Mouse (Mus musculus) liver, embryonic 12.5 days (tissue): ENCODE data around the gene Setmar. TPM values are rescaled to one million over a fixed set of nuclear protein-coding genes. Genes with fewer than 3 reads are reported as not detected.
"Not testable (repeated sequence)": the region's sequence is repeated elsewhere in the genome, so short reads cannot be mapped to it uniquely, and the experiment has no call there.

Experiments used
- ATAC-seq: fragments of 200-750 bp; cut with Nextera tagmentation; 2 replicates; pipeline ENCODE4 v1.8.0; 2017; ENCODE audit warnings: moderate number of reproducible peaks, mild to moderate bottlenecking, moderate library complexity
- H3K27ac ChIP-seq: fragments of 300-500 bp; sonication (generic); 2 replicates; pipeline ENCODE4 v1.5.1; 2016; ENCODE audit warnings: mild to moderate bottlenecking
- H3K27me3 ChIP-seq: fragments of 300-500 bp; sonication (generic); replicated peaks from 2 replicates; pipeline ENCODE4 v1.6.1; 2016; ENCODE audit warnings: mild to moderate bottlenecking, moderate library complexity
- H3K36me3 ChIP-seq: fragments of 300-500 bp; sonication (generic); 2 replicates; pipeline ENCODE4 v1.6.1; 2016; ENCODE audit warnings: mild to moderate bottlenecking, moderate library complexity
- H3K4me1 ChIP-seq: fragments of 300-500 bp; sonication (generic); 2 replicates; pipeline ENCODE4 v1.6.1; 2016
- H3K4me2 ChIP-seq: fragments of 300-500 bp; sonication (generic); 2 replicates; pipeline ENCODE4 v1.6.1; 2016; ENCODE audit warnings: mild to moderate bottlenecking, moderate library complexity
- H3K4me3 ChIP-seq: fragments of 300-500 bp; sonication (generic); 2 replicates; pipeline ENCODE4 v1.5.1; 2016; ENCODE audit warnings: mild to moderate bottlenecking, moderate library complexity
- H3K9ac ChIP-seq: fragments of 300-500 bp; sonication (generic); 2 replicates; pipeline ENCODE4 v1.6.1; 2016; ENCODE audit warnings: mild to moderate bottlenecking, moderate library complexity
- H3K9me3 ChIP-seq: fragments of 300-500 bp; sonication (generic); replicated peaks from 2 replicates; pipeline ENCODE4 v1.6.1; 2016; ENCODE audit warnings: mild to moderate bottlenecking, moderate library complexity
- WGBS: fragments of 180-500 bp; shearing (Covaris S2); methylation state at CpG from one replicate; pipeline ENCODE4 v1.1.7; 2016; ENCODE audit not compliant: insufficient replicate concordance; 5-methylcytosine and 5-hydroxymethylcytosine counted together
- polyA plus RNA-seq: library from polyadenylated mRNA; unstranded; fragments of >200 nt; fragmentation: Nextera tagmentation; extraction: Ambion mirVana; gene quantifications from 2 replicates; pipeline ENCODE4 v1.2.1, GENCODE M21; 2016

Gene Setmar
- 2.6 TPM in 2 replicates for polyA plus RNA-seq

GRCm38 (mm10) chr6:108064918-108065526 lies at the start of gene Setmar:
Gene Setmar (plus strand): TSS chr6:108065045.
- H3K36me3 ChIP-seq = no peaks in the 10 kb centered on the region
- H3K4me2 ChIP-seq = peak within 1 kb of the TSS; percentile 84
- under 1% methylated on average over 23 of the region's 24 CpGs for WGBS
- peaks cover 9% of the 10 kb centered on the region for H3K4me1 ChIP-seq
- H3K9me3 ChIP-seq = no peaks in the 10 kb centered on the region
- H3K27ac ChIP-seq = peak within 1 kb of the TSS; percentile 80
- H3K9ac ChIP-seq = peak within 1 kb of the TSS; percentile 65
- ATAC-seq = peak; percentile 96
- H3K27me3 ChIP-seq = no peaks in the 10 kb centered on the region
- peak within 1 kb of the TSS; percentile 66 for H3K4me3 ChIP-seq

GRCm38 (mm10) chr6:108021646-108022045 lies 43.2 kb upstream of the Setmar start:
- ATAC-seq = no peak
- WGBS = 73% methylated on average over 5 of the region's 5 CpGs

GRCm38 (mm10) chr6:108055041-108055440 lies 9.8 kb upstream of the Setmar start:
- H3K9ac ChIP-seq, ATAC-seq, H3K9me3 ChIP-seq, H3K36me3 ChIP-seq, H3K4me2 ChIP-seq, H3K4me1 ChIP-seq, H3K27ac ChIP-seq, H3K4me3 ChIP-seq, H3K27me3 ChIP-seq: not testable (repeated sequence)
- 0% methylated on average over 2 of the region's 2 CpGs for WGBS

More at GRCm38 (mm10) chr6:108021646-108022045, 43.2 kb upstream of the Setmar start:
- Histone ChIP-seq H3K4me1 (no peaks in the 10 kb centered on the region), H3K4me2 (no peak overlapping the region), H3K27ac (no peak overlapping the region), H3K9me3 (no peaks in the 10 kb centered on the region), H3K36me3 (no peaks in the 10 kb centered on the region), H3K9ac (no peak overlapping the region), H3K4me3 (no peak overlapping the region), H3K27me3 (no peaks in the 10 kb centered on the region)

- Histone ChIP-seq H3K27me3 (no peaks in the 10 kb centered on the region), H3K4me2 (no peak overlapping the region)
- whole genome bisulfite sequencing = 50% methylated on average over 3 of the region's 3 CpGs
These were observed 8.9 kb upstream of the Setmar start for GRCm38 (mm10) chr6:108055946-108056345.

GRCm38 (mm10) chr6:108057353-108057752 lies 7.5 kb upstream of the Setmar start:
- H3K4me3 ChIP-seq = no peak overlapping the region
- no peak overlapping the region for H3K27ac ChIP-seq
- H3K9ac ChIP-seq = no peak overlapping the region
- WGBS = 53% methylated on average over 4 of the region's 4 CpGs
- no peaks in the 10 kb centered on the region for H3K4me1 ChIP-seq
- H3K9me3 ChIP-seq = no peaks in the 10 kb centered on the region
- ATAC-seq = no peak
- H3K36me3 ChIP-seq = no peaks in the 10 kb centered on the region
- no peaks in the 10 kb centered on the region for H3K27me3 ChIP-seq
- H3K4me2 ChIP-seq = no peak overlapping the region

More at GRCm38 (mm10) chr6:108055946-108056345, 8.9 kb upstream of the Setmar start:
- Histone ChIP-seq H3K4me1 (no peaks in the 10 kb centered on the region), H3K4me3 (no peak overlapping the region), H3K36me3 (no peaks in the 10 kb centered on the region), H3K27ac (no peak overlapping the region), H3K9me3 (no peaks in the 10 kb centered on the region), H3K9ac (no peak overlapping the region)
- no peak for ATAC-seq

GRCm38 (mm10) chr6:108058066-108058465 lies 6.8 kb upstream of the Setmar start:
- H3K9me3 ChIP-seq = no peaks in the 10 kb centered on the region
- no peak for ATAC-seq
- H3K9ac ChIP-seq = no peak overlapping the region
- no peak overlapping the region for H3K4me3 ChIP-seq
- no peaks in the 10 kb centered on the region for H3K27me3 ChIP-seq
- H3K27ac ChIP-seq = no peak overlapping the region
- 73% methylated on average over 5 of the region's 5 CpGs for WGBS
- no peaks in the 10 kb centered on the region for H3K4me1 ChIP-seq
- H3K36me3 ChIP-seq = no peaks in the 10 kb centered on the region
- H3K4me2 ChIP-seq = no peak overlapping the region

- H3K4me2 ChIP-seq = no peak overlapping the region
- no peaks in the 10 kb centered on the region for H3K9me3 ChIP-seq
- H3K27me3 ChIP-seq = no peaks in the 10 kb centered on the region
- H3K4me3 ChIP-seq = no peak overlapping the region
- WGBS = 67% methylated on average over 3 of the region's 3 CpGs
- no peak overlapping the region for H3K27ac ChIP-seq
- H3K36me3 ChIP-seq = no peaks in the 10 kb centered on the region
- no peak for ATAC-seq
- no peak overlapping the region for H3K9ac ChIP-seq
- peaks cover 9% of the 10 kb centered on the region for H3K4me1 ChIP-seq
These were observed 3.7 kb upstream of the Setmar start for GRCm38 (mm10) chr6:108061121-108061520.

- peaks cover 9% of the 10 kb centered on the region for H3K4me1 ChIP-seq
- H3K4me2 ChIP-seq = peak overlapping the region; percentile 84
- no peaks in the 10 kb centered on the region for H3K9me3 ChIP-seq
- no peaks in the 10 kb centered on the region for H3K27me3 ChIP-seq
- H3K36me3 ChIP-seq = no peaks in the 10 kb centered on the region
- H3K27ac ChIP-seq = peak overlapping the region; percentile 71
- H3K9ac ChIP-seq = peak overlapping the region; percentile 63
- WGBS = 10% methylated on average over 6 of the region's 6 CpGs
- ATAC-seq = no peak; the same call in 1 of the 2 replicates
- H3K4me3 ChIP-seq = peak overlapping the region; percentile 66
These were observed 738 bp downstream of the Setmar start for GRCm38 (mm10) chr6:108065583-108065982.

GRCm38 (mm10) chr6:108070947-108071346 lies 6.1 kb downstream of the Setmar start:
- no peak for ATAC-seq
- Histone ChIP-seq H3K9me3 (no peaks in the 10 kb centered on the region), H3K9ac (no peak overlapping the region), H3K4me1 (peaks cover 2% of the 10 kb centered on the region), H3K4me3 (no peak overlapping the region), H3K4me2 (no peak overlapping the region), H3K27ac (no peak overlapping the region), H3K27me3 (no peaks in the 10 kb centered on the region), H3K36me3 (0 out of 2 replicates have a peak, but pooled peaks cover 9% of the 10 kb centered on the region)
- WGBS = 79% methylated on average over 7 of the region's 7 CpGs

- no peak overlapping the region for H3K27ac ChIP-seq
- ATAC-seq = no peak
- H3K4me3 ChIP-seq = no peak overlapping the region
- no peaks in the 10 kb centered on the region for H3K9me3 ChIP-seq
- no peak overlapping the region for H3K9ac ChIP-seq
- no peaks in the 10 kb centered on the region for H3K4me1 ChIP-seq
- WGBS = 67% methylated on average over 5 of the region's 5 CpGs
- H3K27me3 ChIP-seq = no peaks in the 10 kb centered on the region
- no peak overlapping the region for H3K4me2 ChIP-seq
- 0 out of 2 replicates have a peak, but pooled peaks cover 17% of the 10 kb centered on the region for H3K36me3 ChIP-seq
These were observed 8.2 kb downstream of the Setmar start for GRCm38 (mm10) chr6:108073071-108073470.

- Histone ChIP-seq H3K36me3 (0 out of 2 replicates have a peak, but pooled peaks cover 17% of the 10 kb centered on the region), H3K27ac (no peak overlapping the region), H3K4me1 (no peaks in the 10 kb centered on the region), H3K9me3 (no peaks in the 10 kb centered on the region), H3K27me3 (no peaks in the 10 kb centered on the region), H3K9ac (no peak overlapping the region), H3K4me2 (no peak overlapping the region), H3K4me3 (no peak overlapping the region)
- 71% methylated on average over 2 of the region's 2 CpGs for WGBS
- no peak for ATAC-seq
These were observed 9.1 kb downstream of the Setmar start for GRCm38 (mm10) chr6:108073931-108074330.

GRCm38 (mm10) chr6:108074624-108075023 lies 9.8 kb downstream of the Setmar start:
- no peak for ATAC-seq
- Histone ChIP-seq H3K27me3 (no peaks in the 10 kb centered on the region), H3K27ac (no peak overlapping the region), H3K36me3 (0 out of 2 replicates have a peak, but pooled peaks cover 17% of the 10 kb centered on the region), H3K9ac (no peak overlapping the region), H3K4me2 (no peak overlapping the region), H3K4me1 (no peaks in the 10 kb centered on the region), H3K9me3 (no peaks in the 10 kb centered on the region), H3K4me3 (no peak overlapping the region)
- 81% methylated on average over 10 of the region's 10 CpGs for WGBS
